Mouse (Mus musculus) right cerebral cortex, postnatal 4 days (tissue): ENCODE data around the gene Oaz3.

ENCODE experiments used
- DNase-seq: peaks from one replicate; pipeline ENCODE4 v3.0.0-alpha.2; 2022

The Oaz3 gene

GRCm38 (mm10) chr3:94383476-94383875 is 60.2 kb downstream of the Oaz3 start:
- no peak for DNase-seq
